In the genomic region with DNA sequence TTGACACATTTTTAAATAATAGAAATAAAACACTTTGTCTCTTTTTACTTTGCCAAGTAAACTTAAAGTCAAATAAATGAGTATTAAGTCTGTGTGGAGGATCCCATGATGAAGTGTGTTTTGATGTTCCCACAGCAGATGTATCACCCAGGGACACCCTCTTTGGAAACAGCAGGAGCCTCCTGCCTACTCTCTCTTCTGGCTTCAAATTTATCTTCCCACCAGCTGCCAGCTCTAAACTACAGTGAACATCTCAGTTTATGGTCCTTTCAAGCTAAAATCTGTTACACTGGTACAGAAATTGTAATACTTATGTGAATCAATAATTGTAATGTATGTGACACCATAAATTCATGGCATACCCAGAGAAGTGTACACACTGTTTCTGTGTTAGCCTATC, we compare ENCODE assay signal across 25 mouse cellular contexts.
A peak's percentile ranks its signal among the peaks of the same experiment; 100 is the strongest.
DNase-seq lines count a peak whose midpoint lies in the region; ATAC-seq and TF ChIP-seq lines count a peak whose summit lies in the region.
"Had no signal": no experiment of that assay in that cellular context is flagged by ENCODE, and none has a peak within 500 bp of the region (broad histone marks: within the 10 kb centered on the region; RNA-seq: fewer than 3 reads in every experiment).

No protein-coding gene starts in this region.

- intact Hi-C loops in left cerebral cortex, postnatal 4 days (cut with DNase I): no loop called here
- intact Hi-C loops in left cerebral cortex, adult 2 months (cut with DNase I): loop anchor here (5.0 to 10.0 kb wide), 4 partner anchors 54 to 178 kb away; no protein-coding TSS in a partner anchor

- peak; percentile 23 for DNase-seq in left cerebral cortex, adult 11 months (ENCODE audit: low spot score)
- DNase-seq in left cerebral cortex, postnatal 4 days: no peak
- DNase-seq in layer of hippocampus, adult 2 months (ENCODE audit: low spot score in 2 of 2): peak; percentile 62 to 71
- DNase-seq in left cerebral cortex, adult 2 months (ENCODE audit: extremely low spot score in 1 of 2, low spot score in 2 of 2): peak; percentile 11 to 15
- DNase-seq in right cerebral cortex, postnatal 25 days: peak; percentile 18
- no peak for DNase-seq in cerebellum, postnatal 14 days
- DNase-seq in liver, postnatal 0 days: no peak
- DNase-seq in forebrain, embryonic 10.5 days (ENCODE audit: extremely low spot score, low spot score): no peak
- DNase-seq: cerebellum, adult 18-20 months; cerebellum, postnatal 36 days; gastrocnemius, postnatal 36 days; heart, adult 2 months; heart, postnatal 14 days; kidney, postnatal 4 days; lung, adult 18-20 months; lung, postnatal 10 days had no signal

- no peak for TF ChIP-seq EP300 in liver, postnatal 0 days (IDR thresholded peaks at IDR 0.05; ENCODE audit: low read depth)

- no peaks in the 10 kb centered on the region for H3K27me3 ChIP-seq in liver, postnatal 0 days (ENCODE audit: insufficient read depth, low read length)
- no peaks in the 10 kb centered on the region for H3K27me3 ChIP-seq in forebrain, embryonic 10.5 days (ENCODE audit: poor library complexity, severe bottlenecking)
- H3K27me3 ChIP-seq: heart, embryonic 13.5 days; neural tube, embryonic 13.5 days had no signal

- H3K9me3 ChIP-seq in liver, postnatal 0 days (ENCODE audit: low read length): no peaks in the 10 kb centered on the region
- no peaks in the 10 kb centered on the region for H3K9me3 ChIP-seq in forebrain, embryonic 10.5 days
- H3K9me3 ChIP-seq: heart, embryonic 13.5 days; midbrain, embryonic 10.5 days; neural tube, embryonic 13.5 days had no signal

- no peaks in the 10 kb centered on the region for H3K4me1 ChIP-seq in liver, postnatal 0 days (ENCODE audit: insufficient read depth)
- H3K4me1 ChIP-seq in forebrain, embryonic 10.5 days: no peaks in the 10 kb centered on the region
- H3K4me1 ChIP-seq: heart, embryonic 13.5 days; midbrain, embryonic 10.5 days; neural tube, embryonic 13.5 days had no signal

- TF ChIP-seq CTCF in layer of hippocampus, adult 2 months (conservative IDR thresholded peaks at IDR 0.05): no peak
- TF ChIP-seq CTCF in left cerebral cortex, adult 2 months (IDR thresholded peaks at IDR 0.05): no peak
- TF ChIP-seq CTCF in liver, postnatal 0 days (IDR thresholded peaks at IDR 0.05; ENCODE audit: low read depth): no peak

- no peak overlapping the region for H3K9ac ChIP-seq in liver, postnatal 0 days (replicated peaks)
- H3K9ac ChIP-seq: heart, embryonic 13.5 days; neural tube, embryonic 13.5 days had no signal

- no peak overlapping the region for H3K4me3 ChIP-seq in layer of hippocampus, adult 2 months
- H3K4me3 ChIP-seq in left cerebral cortex, adult 2 months: no peak overlapping the region
- H3K4me3 ChIP-seq in liver, postnatal 0 days (ENCODE audit: low read depth, low read length): no peak overlapping the region
- no peak overlapping the region for H3K4me3 ChIP-seq in forebrain, embryonic 10.5 days
- H3K4me3 ChIP-seq: heart, adult 2 months; heart, embryonic 13.5 days; midbrain, embryonic 10.5 days; myocyte; neural tube, embryonic 13.5 days had no signal

- no peak overlapping the region for H3K4me2 ChIP-seq in liver, postnatal 0 days (ENCODE audit: low read depth, low read length)
- H3K4me2 ChIP-seq: heart, embryonic 13.5 days; neural tube, embryonic 13.5 days had no signal

- no peaks in the 10 kb centered on the region for H3K36me3 ChIP-seq in liver, postnatal 0 days (replicated peaks; ENCODE audit: insufficient read depth, low read length)
- no peaks in the 10 kb centered on the region for H3K36me3 ChIP-seq in forebrain, embryonic 10.5 days (replicated peaks)
- H3K36me3 ChIP-seq: heart, embryonic 13.5 days; midbrain, embryonic 10.5 days; neural tube, embryonic 13.5 days had no signal

- no peak for ATAC-seq in liver, postnatal 0 days
- ATAC-seq: CD4-positive, CD25-positive, alpha-beta regulatory T cell, adult 4 months; forebrain, embryonic 16.5 days; hindbrain, postnatal 0 days; intestine, postnatal 0 days; midbrain, embryonic 16.5 days had no signal

- peak overlapping the region; percentile 39; the same call in 1 of the 2 replicates for H3K27ac ChIP-seq in layer of hippocampus, adult 2 months
- no peak overlapping the region for H3K27ac ChIP-seq in left cerebral cortex, adult 2 months
- H3K27ac ChIP-seq in liver, postnatal 0 days (ENCODE audit: low read depth): no peak overlapping the region
- H3K27ac ChIP-seq in forebrain, embryonic 10.5 days: no peak overlapping the region
- H3K27ac ChIP-seq: heart, adult 2 months; heart, embryonic 13.5 days; hindbrain, postnatal 0 days; midbrain, embryonic 10.5 days; neural tube, embryonic 13.5 days had no signal

Comparison
In these comparisons a context has a peak if more than half of its experiments do, and no peak if none do; other contexts are left out.
1. DNase-seq: peak in left cerebral cortex, adult 11 months (single experiment), layer of hippocampus, adult 2 months (2 of 2), left cerebral cortex, adult 2 months (2 of 2) and right cerebral cortex, postnatal 25 days (single experiment); none in left cerebral cortex, postnatal 4 days (single experiment), cerebellum, postnatal 14 days (0 of 2), liver, postnatal 0 days (single experiment) and forebrain, embryonic 10.5 days (single experiment).